Mouse (Mus musculus): ENCODE data around the gene Tmem140. TPM values are rescaled to one million over a fixed set of nuclear protein-coding genes. Genes with fewer than 3 reads are reported as not detected.

Tmem140 gene
- total and polyA plus RNA-seq, 3 experiments, result 18.2 to 22.9 (median 22.9) TPM

DNA sequence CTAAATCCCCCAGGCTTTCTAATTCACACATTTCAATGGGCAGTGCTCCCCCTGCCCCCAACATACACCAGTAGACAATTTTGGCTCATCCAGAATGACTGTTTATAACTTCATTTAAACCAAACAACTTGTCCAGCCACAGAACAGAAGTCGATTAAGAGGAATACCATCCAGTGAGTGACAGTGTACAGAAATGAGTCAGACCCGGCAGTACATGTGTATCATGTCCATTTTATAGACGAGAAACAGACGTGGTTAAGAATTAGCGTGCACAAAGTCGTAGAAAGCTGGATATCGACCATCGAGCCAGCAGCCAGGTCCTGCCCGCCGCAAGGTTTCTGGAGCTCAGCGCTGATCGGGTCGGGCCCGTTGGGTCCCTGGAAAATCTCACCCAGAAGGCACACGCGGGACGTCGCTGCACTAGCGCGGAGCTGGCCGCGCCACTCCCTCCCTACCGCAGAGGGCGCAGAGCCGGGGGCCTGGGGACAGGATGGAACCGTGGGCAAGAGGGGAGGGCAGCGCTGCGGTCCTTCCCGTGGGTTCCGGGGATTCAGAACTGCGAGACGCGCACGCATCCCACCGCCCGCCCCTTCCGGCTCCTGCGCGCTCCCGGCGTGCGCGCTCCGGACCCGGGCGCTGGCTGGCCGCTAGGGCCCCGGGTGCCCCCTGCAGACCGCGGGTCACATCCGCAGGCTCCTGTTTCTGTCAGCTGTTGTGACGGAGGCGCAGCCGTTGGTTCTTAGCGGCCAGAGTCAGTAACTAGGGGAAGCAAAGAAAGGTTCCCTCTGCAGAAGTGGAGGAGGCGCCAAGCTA lies 14.8 kb downstream of the Tmem140 start, which contains the start of gene Cyren:
Gene Cyren, minus strand, starts transcription at position 552 of the 813 bp plus-strand sequence.
- H3K36me3 ChIP-seq (ENCODE audit: control insufficient read depth, insufficient read depth, low read length), result peaks cover 9% of the 10 kb centered on the region
- peak; percentile 96 to 98 for DNase-seq
- no peaks in the 10 kb centered on the region for H3K79me2 ChIP-seq (replicated peaks; ENCODE audit: control insufficient read depth, insufficient read depth, low read length)
- H3K9ac ChIP-seq (ENCODE audit: low read depth, low read length), result peak within 1 kb of the TSS; percentile 83
- peak within 1 kb of the TSS; percentile 63 for H3K4me3 ChIP-seq
- no peaks in the 10 kb centered on the region for H3K27me3 ChIP-seq (ENCODE audit: control insufficient read depth, insufficient read depth, low read length)
- WGBS, result under 1% methylated on average over 56 of the region's 56 CpGs
- intact Hi-C loops (cut with DNase I), result loop anchor here (2.0 to 5.0 kb wide), 4 partner anchors 15 to 265 kb away; partner anchors contain the start of genes Agbl3 and Tmem140
- H3K4me1 ChIP-seq (ENCODE audit: control insufficient read depth, insufficient read depth, low read length), result peaks cover 27% of the 10 kb centered on the region
- H3K27ac ChIP-seq, result peak within 1 kb of the TSS; percentile 99
- TF ChIP-seq CTCF (IDR thresholded peaks at IDR 0.05), result peak; percentile 90
- TF ChIP-seq EP300 (IDR thresholded peaks at IDR 0.05; ENCODE audit: insufficient read depth, low read depth, low read length), result peak; percentile 54
- peak; percentile 89 for TF ChIP-seq POLR2A (IDR thresholded peaks at IDR 0.05; ENCODE audit: insufficient read depth, low read depth, low read length)

GRCm38 (mm10) chr6:34879101-34879740 lies 16.3 kb downstream of the Tmem140 start:
- peaks cover 18% of the 10 kb centered on the region for H3K4me1 ChIP-seq (ENCODE audit: control insufficient read depth, insufficient read depth, low read length)
- H3K27me3 ChIP-seq (ENCODE audit: control insufficient read depth, insufficient read depth, low read length), result no peaks in the 10 kb centered on the region
- WGBS, result 88% methylated on average over 16 of the region's 16 CpGs
- no peaks in the 10 kb centered on the region for H3K36me3 ChIP-seq (ENCODE audit: control insufficient read depth, insufficient read depth, low read length)
- no peak for DNase-seq
- H3K4me3 ChIP-seq, result no peak overlapping the region
- H3K9ac ChIP-seq (ENCODE audit: low read depth, low read length), result no peak overlapping the region
- H3K79me2 ChIP-seq (replicated peaks; ENCODE audit: control insufficient read depth, insufficient read depth, low read length), result no peaks in the 10 kb centered on the region
- TF ChIP-seq POLR2A (IDR thresholded peaks at IDR 0.05; ENCODE audit: insufficient read depth, low read depth, low read length) (no peak), EP300 (IDR thresholded peaks at IDR 0.05; ENCODE audit: insufficient read depth, low read depth, low read length) (no peak), CTCF (IDR thresholded peaks at IDR 0.05) (no peak)
- H3K27ac ChIP-seq, result no peak overlapping the region
- intact Hi-C loops (cut with DNase I), result loop anchor here (2.0 to 5.0 kb wide), 3 partner anchors 28 to 267 kb away; partner anchors contain the start of gene Agbl3

GRCm38 (mm10) chr6:34879911-34880475 lies 17.0 kb downstream of the Tmem140 start:
- H3K27me3 ChIP-seq (ENCODE audit: control insufficient read depth, insufficient read depth, low read length), result no peaks in the 10 kb centered on the region
- H3K36me3 ChIP-seq (ENCODE audit: control insufficient read depth, insufficient read depth, low read length), result no peaks in the 10 kb centered on the region
- no peak overlapping the region for H3K27ac ChIP-seq
- H3K9ac ChIP-seq (ENCODE audit: low read depth, low read length), result no peak overlapping the region
- no peak overlapping the region for H3K4me3 ChIP-seq
- peak; percentile 47 to 57 for DNase-seq
- intact Hi-C loops (cut with DNase I), result loop anchor here (2.0 to 5.0 kb wide), 4 partner anchors 27 to 268 kb away; partner anchors contain the start of gene Agbl3
- TF ChIP-seq CTCF (IDR thresholded peaks at IDR 0.05), result peak; percentile 64
- TF ChIP-seq EP300 (IDR thresholded peaks at IDR 0.05; ENCODE audit: insufficient read depth, low read depth, low read length), result no peak
- no peak for TF ChIP-seq POLR2A (IDR thresholded peaks at IDR 0.05; ENCODE audit: insufficient read depth, low read depth, low read length)
- peaks cover 15% of the 10 kb centered on the region for H3K4me1 ChIP-seq (ENCODE audit: control insufficient read depth, insufficient read depth, low read length)
- WGBS, result 56% methylated on average over 6 of the region's 6 CpGs
- no peaks in the 10 kb centered on the region for H3K79me2 ChIP-seq (replicated peaks; ENCODE audit: control insufficient read depth, insufficient read depth, low read length)

GRCm38 (mm10) chr6:34884724-34885123 lies 21.8 kb downstream of the Tmem140 start:
- H3K9ac ChIP-seq (ENCODE audit: low read depth, low read length), result no peak overlapping the region
- 90% methylated on average over 7 of the region's 7 CpGs for WGBS
- intact Hi-C loops (cut with DNase I), result loop anchor here (5.0 kb wide), 1 partner anchor 43 kb away; no protein-coding TSS in a partner anchor
- no peaks in the 10 kb centered on the region for H3K27me3 ChIP-seq (ENCODE audit: control insufficient read depth, insufficient read depth, low read length)
- DNase-seq, result no peak
- TF ChIP-seq EP300 (IDR thresholded peaks at IDR 0.05; ENCODE audit: insufficient read depth, low read depth, low read length) (no peak), POLR2A (IDR thresholded peaks at IDR 0.05; ENCODE audit: insufficient read depth, low read depth, low read length) (no peak), CTCF (IDR thresholded peaks at IDR 0.05) (no peak)
- H3K36me3 ChIP-seq (ENCODE audit: control insufficient read depth, insufficient read depth, low read length), result no peaks in the 10 kb centered on the region
- no peaks in the 10 kb centered on the region for H3K79me2 ChIP-seq (replicated peaks; ENCODE audit: control insufficient read depth, insufficient read depth, low read length)
- H3K4me1 ChIP-seq (ENCODE audit: control insufficient read depth, insufficient read depth, low read length), result no peaks in the 10 kb centered on the region
- H3K4me3 ChIP-seq, result no peak overlapping the region
- H3K27ac ChIP-seq, result no peak overlapping the region

DNA sequence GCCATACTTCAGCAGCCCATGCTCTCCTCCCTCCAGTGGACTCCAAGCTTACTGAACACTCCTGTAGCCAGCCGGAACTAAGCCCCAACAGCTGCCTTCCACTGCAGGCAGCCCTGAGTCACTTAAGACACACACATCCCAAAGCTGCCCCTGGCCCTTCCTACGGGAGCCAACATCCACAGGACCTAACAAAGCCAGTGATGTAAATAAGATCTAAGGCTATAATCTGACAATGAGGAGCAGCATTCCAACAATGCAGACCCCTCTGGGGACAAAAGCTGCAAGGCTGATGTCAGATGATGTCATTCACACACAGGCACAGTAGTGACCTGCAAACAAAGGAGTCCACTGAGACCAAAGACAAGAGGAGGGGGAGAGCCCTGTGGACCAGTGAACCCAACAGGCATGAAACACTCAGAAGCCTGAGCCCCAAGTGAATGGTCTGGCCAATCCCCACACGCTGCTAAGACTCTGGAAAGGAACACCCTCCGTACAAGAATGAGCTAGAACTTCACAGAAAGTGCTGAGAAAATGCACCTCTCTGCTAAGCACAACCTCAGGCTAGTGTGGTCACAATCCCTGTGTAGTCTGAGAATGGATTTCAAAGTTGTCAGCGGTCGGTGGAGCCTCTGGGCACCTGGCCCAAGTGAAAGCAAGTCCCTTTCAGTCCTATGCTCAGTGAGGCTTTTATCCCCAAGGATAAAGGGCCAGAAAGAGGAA lies 24.3 kb downstream of the Tmem140 start:
- WGBS, result 70% methylated on average over 6 of the region's 6 CpGs
- Histone ChIP-seq H3K27ac (no peak overlapping the region), H3K79me2 (replicated peaks; ENCODE audit: control insufficient read depth, insufficient read depth, low read length) (no peaks in the 10 kb centered on the region), H3K4me1 (ENCODE audit: control insufficient read depth, insufficient read depth, low read length) (no peaks in the 10 kb centered on the region), H3K9ac (ENCODE audit: low read depth, low read length) (no peak overlapping the region), H3K27me3 (ENCODE audit: control insufficient read depth, insufficient read depth, low read length) (no peaks in the 10 kb centered on the region), H3K4me3 (no peak overlapping the region), H3K36me3 (ENCODE audit: control insufficient read depth, insufficient read depth, low read length) (no peaks in the 10 kb centered on the region)
- intact Hi-C loops (cut with DNase I), result no loop called here
- no peak for DNase-seq
- TF ChIP-seq CTCF (IDR thresholded peaks at IDR 0.05) (no peak), EP300 (IDR thresholded peaks at IDR 0.05; ENCODE audit: insufficient read depth, low read depth, low read length) (no peak), POLR2A (IDR thresholded peaks at IDR 0.05; ENCODE audit: insufficient read depth, low read depth, low read length) (no peak)
